ENCODE assay signal across 11 mouse cellular contexts in genomic region chr1:43754448-43755312, GRCm38 (mm10). TPM values are rescaled to one million over a fixed set of nuclear protein-coding genes. Genes with fewer than 3 reads are reported as not detected.
DNase-seq lines count a peak whose midpoint lies in the region; ATAC-seq and TF ChIP-seq lines count a peak whose summit lies in the region.
"Had no signal": no experiment of that assay in that cellular context is flagged by ENCODE, and none has a peak within 500 bp of the region (broad histone marks: within the 10 kb centered on the region; RNA-seq: fewer than 3 reads in every experiment).

No protein-coding gene starts in this region.

- no peaks in the 10 kb centered on the region for H3K27me3 ChIP-seq in forebrain, embryonic 13.5 days
- H3K27me3 ChIP-seq in forebrain, embryonic 10.5 days (ENCODE audit: poor library complexity, severe bottlenecking), result no peaks in the 10 kb centered on the region
- H3K27me3 ChIP-seq in midbrain, postnatal 0 days (ENCODE audit: insufficient read depth, low read length), result no peaks in the 10 kb centered on the region

- no peak for TF ChIP-seq CTCF in midbrain, postnatal 0 days (IDR thresholded peaks at IDR 0.05)

- no peak overlapping the region for H3K27ac ChIP-seq in forebrain, embryonic 13.5 days
- no peak overlapping the region for H3K27ac ChIP-seq in forebrain, embryonic 10.5 days
- no peak overlapping the region for H3K27ac ChIP-seq in midbrain, postnatal 0 days (ENCODE audit: low read depth, low read length)

- no peaks in the 10 kb centered on the region for H3K4me1 ChIP-seq in forebrain, embryonic 13.5 days
- no peaks in the 10 kb centered on the region for H3K4me1 ChIP-seq in forebrain, embryonic 10.5 days
- H3K4me1 ChIP-seq in midbrain, postnatal 0 days (ENCODE audit: insufficient read depth, low read length), result no peaks in the 10 kb centered on the region

- H3K9me3 ChIP-seq in forebrain, embryonic 13.5 days (replicated peaks), result no peaks in the 10 kb centered on the region
- H3K9me3 ChIP-seq in forebrain, embryonic 10.5 days, result no peaks in the 10 kb centered on the region
- no peaks in the 10 kb centered on the region for H3K9me3 ChIP-seq in midbrain, postnatal 0 days (ENCODE audit: low read length)

- peak; percentile 41; the same call in 1 of the 2 replicates for ATAC-seq in forebrain, embryonic 13.5 days
- ATAC-seq in midbrain, postnatal 0 days (ENCODE audit: low FRiP score), result peak; percentile 78; the same call in 1 of the 2 replicates
- ATAC-seq in inflammation-experienced regulatory T-cells, adult 6 months, result no peak
- ATAC-seq: liver, postnatal 0 days had no signal

- no peak for DNase-seq in forebrain, embryonic 10.5 days (ENCODE audit: extremely low spot score, low spot score)
- DNase-seq in layer of hippocampus, adult 11-12 months (ENCODE audit: low spot score), result peak; percentile 49
- DNase-seq in layer of hippocampus, postnatal 25 days (ENCODE audit: extremely low spot score in 1 of 2, low spot score in 1 of 2), result no peak
- peak; percentile 35 to 38 for DNase-seq in cerebellum, postnatal 36 days
- DNase-seq in midbrain, postnatal 0 days (ENCODE audit: low spot score), result peak; percentile 64
- DNase-seq in embryo, embryonic 10 days (ENCODE audit: low spot score), result no peak
- DNase-seq: adrenal gland, adult 8-10 months; kidney, postnatal 10 days; liver, postnatal 0 days had no signal

- no peak overlapping the region for H3K4me3 ChIP-seq in forebrain, embryonic 13.5 days
- no peak overlapping the region for H3K4me3 ChIP-seq in forebrain, embryonic 10.5 days
- H3K4me3 ChIP-seq in midbrain, postnatal 0 days (ENCODE audit: low read depth, low read length), result no peak overlapping the region

- no peak overlapping the region for H3K4me2 ChIP-seq in forebrain, embryonic 13.5 days
- no peak overlapping the region for H3K4me2 ChIP-seq in midbrain, postnatal 0 days (ENCODE audit: low read depth, low read length, poor library complexity, severe bottlenecking)

- WGBS in forebrain, embryonic 13.5 days, result 78% methylated on average over 8 of the region's 8 CpGs
- 87% methylated on average over 8 of the region's 8 CpGs for WGBS in forebrain, embryonic 10.5 days
- 66% methylated on average over 8 of the region's 8 CpGs for WGBS in midbrain, postnatal 0 days

- H3K36me3 ChIP-seq in forebrain, embryonic 13.5 days (ENCODE audit: poor library complexity, severe bottlenecking), result peaks cover 71% of the 10 kb centered on the region
- H3K36me3 ChIP-seq in forebrain, embryonic 10.5 days (replicated peaks), result peaks cover 78% of the 10 kb centered on the region
- peaks cover 33% of the 10 kb centered on the region for H3K36me3 ChIP-seq in midbrain, postnatal 0 days (ENCODE audit: insufficient read depth, low read length)

- no peak overlapping the region for H3K9ac ChIP-seq in forebrain, embryonic 13.5 days
- no peak overlapping the region for H3K9ac ChIP-seq in midbrain, postnatal 0 days (replicated peaks; ENCODE audit: low read length, poor library complexity, severe bottlenecking)
- H3K9ac ChIP-seq: liver, postnatal 0 days had no signal

RNA-seq across cellular contexts. Expression of gene 1500015O10Rik, which starts 24.3 kb away (rescaled TPM):
- polyA plus RNA-seq in forebrain, embryonic 13.5 days (2015; fragmentation: Nextera tagmentation; extraction: Ambion mirVana), result 9.1 and 15.2 TPM in 2 replicates
- polyA plus RNA-seq in forebrain, embryonic 10.5 days (2016; fragmentation: Nextera tagmentation; extraction: Ambion mirVana), result 0.26 TPM in 1 of 2 replicates, not detected in the other
- total RNA-seq in layer of hippocampus, postnatal 25 days (2021), result 1 to 10 TPM; 2.4 to 2.6 TPM
- 7.7 and 21.9 TPM in 2 replicates for total RNA-seq in midbrain, postnatal 0 days (2014; rRNA removed)
- 12.8 and 14.6 TPM in 2 replicates for polyA plus RNA-seq in midbrain, postnatal 0 days (2015; fragmentation: Nextera tagmentation; extraction: Ambion mirVana)
- under 1 TPM in 1 of 3 experiments, not detected in 2; 0.38 TPM for polyA plus RNA-seq in inflammation-experienced regulatory T-cells, adult 6 months (2017; shearing (Covaris generic))

Comparison
In these comparisons a context has a peak if more than half of its experiments do, and no peak if none do; other contexts are left out.
1. DNase-seq: peak in layer of hippocampus, adult 11-12 months (single experiment), cerebellum, postnatal 36 days (2 of 2) and midbrain, postnatal 0 days (single experiment); none in forebrain, embryonic 10.5 days (single experiment), layer of hippocampus, postnatal 25 days (0 of 2) and embryo, embryonic 10 days (single experiment).